Comparison of ENCODE assay signal across 9 mouse cellular contexts in the genomic region with DNA sequence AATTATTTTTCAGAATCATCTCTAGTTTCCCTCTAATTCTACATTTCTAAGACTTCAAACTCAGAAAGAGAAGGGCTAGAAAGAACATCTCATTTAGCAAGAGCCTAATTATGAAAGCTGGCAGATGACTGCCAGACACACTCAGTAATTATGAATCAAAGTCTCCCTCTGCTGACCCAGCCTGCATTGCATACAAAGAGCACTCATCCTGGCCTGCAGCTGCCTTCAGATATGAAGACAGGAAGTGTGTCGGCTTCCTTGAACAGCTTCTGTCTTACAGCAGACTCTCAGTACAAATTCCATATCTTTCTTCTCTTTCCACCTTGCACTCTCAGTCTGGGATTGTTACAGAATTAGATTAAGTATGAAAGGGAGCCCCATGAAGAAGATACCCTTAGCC. TPM values are rescaled to one million over a fixed set of nuclear protein-coding genes. Genes with fewer than 3 reads are reported as not detected.
DNase-seq lines count a peak whose midpoint lies in the region; ATAC-seq and TF ChIP-seq lines count a peak whose summit lies in the region.
"Had no signal": no experiment of that assay in that cellular context is flagged by ENCODE, and none has a peak within 500 bp of the region (broad histone marks: within the 10 kb centered on the region; RNA-seq: fewer than 3 reads in every experiment).

No protein-coding gene starts in this region.

- no peaks in the 10 kb centered on the region for H3K27me3 ChIP-seq in cerebellum, adult 2 months (ENCODE audit: control insufficient read depth, insufficient read depth, low read length)

- no peak for TF ChIP-seq POLR2A in cerebellum, adult 2 months (IDR thresholded peaks at IDR 0.05; ENCODE audit: borderline replicate concordance, insufficient read depth, low read length)

- peak in 1 of 2 experiments; percentile 21 for DNase-seq in cerebellum, adult 2 months
- no peak for DNase-seq in cerebellum, postnatal 4 days (ENCODE audit: low spot score in 2 of 2)
- DNase-seq in right cerebral cortex, adult 18-20 months = peak; percentile 31
- DNase-seq in right cerebral cortex, postnatal 25 days = no peak
- DNase-seq in kidney, postnatal 14 days = peak; percentile 77
- peak; percentile 87 for DNase-seq in lung, postnatal 36 days

- no peak overlapping the region for H3K27ac ChIP-seq in cerebellum, adult 2 months (ENCODE audit: insufficient read depth, low read length)

- peak; percentile 86 for ATAC-seq in granulocyte monocyte progenitor cell, adult 5-6 weeks (replicated peaks; ENCODE audit: poor library complexity, severe bottlenecking)
- no peak for ATAC-seq in erythroblast, adult 5-6 weeks (replicated peaks; ENCODE audit: low FRiP score, poor library complexity, severe bottlenecking)

- WGBS in cerebellum, adult 2 months = 30% methylated on average over 1 of the region's 1 CpGs

- no peaks in the 10 kb centered on the region for H3K4me1 ChIP-seq in cerebellum, adult 2 months (ENCODE audit: control insufficient read depth, insufficient read depth, low read length)

- peak; percentile 36; the same call in 1 of the 2 replicates for TF ChIP-seq CTCF in cerebellum, adult 2 months (IDR thresholded peaks at IDR 0.05; ENCODE audit: borderline replicate concordance, insufficient read depth, low read depth, low read length)

- no peak overlapping the region for H3K4me3 ChIP-seq in cerebellum, adult 2 months (replicated peaks; ENCODE audit: insufficient read depth, low read depth, low read length)
- H3K4me3 ChIP-seq: erythroblast, embryonic 14.5 days had no signal

RNA-seq across cellular contexts. Expression of a gene that starts 33.1 kb away (rescaled TPM):
- polyA plus RNA-seq in cerebellum, adult 2 months (2012; rRNA removed) = 41.2 and 42.7 TPM in 2 replicates
- total RNA-seq in granulocyte monocyte progenitor cell, adult 5-6 weeks (2014; fragmentation: Nextera tagmentation) = 21.5 and 23.1 TPM in 2 replicates
- total RNA-seq in granulocyte monocyte progenitor cell, adult 5-6 weeks (2017) = 18.1 and 18.9 TPM in 2 replicates
- total RNA-seq in erythroblast, adult 5-6 weeks (2015; ENCODE audit: low replicate concordance) = 3.1 and 7.7 TPM in 2 replicates
- total RNA-seq in erythroblast, adult 5-6 weeks (2017; ENCODE audit: low replicate concordance) = 0.98 and 10.3 TPM in 2 replicates

RNA-seq across cellular contexts. Expression of a gene that starts 33.2 kb away (rescaled TPM):
- 5.6 and 6.4 TPM in 2 replicates for polyA plus RNA-seq in cerebellum, adult 2 months (2012; rRNA removed)
- total RNA-seq in granulocyte monocyte progenitor cell, adult 5-6 weeks (2014; fragmentation: Nextera tagmentation) = 0.34 and 2.4 TPM in 2 replicates
- 0.78 and 1.1 TPM in 2 replicates for total RNA-seq in granulocyte monocyte progenitor cell, adult 5-6 weeks (2017)
- 0.63 TPM in 1 of 2 replicates, not detected in the other for total RNA-seq in erythroblast, adult 5-6 weeks (2015; ENCODE audit: low replicate concordance)
- 0.14 TPM in 1 of 2 replicates, not detected in the other for total RNA-seq in erythroblast, adult 5-6 weeks (2017; ENCODE audit: low replicate concordance)
- polyA plus RNA-seq: erythroblast, embryonic 14.5 days had no signal

Comparison
In these comparisons a context has a peak if more than half of its experiments do, and no peak if none do; other contexts are left out.
1. DNase-seq: peak in right cerebral cortex, adult 18-20 months (single experiment), kidney, postnatal 14 days (single experiment) and lung, postnatal 36 days (single experiment); none in cerebellum, postnatal 4 days (0 of 2) and right cerebral cortex, postnatal 25 days (single experiment).